Mouse (Mus musculus) retina, embryonic 14.5 days (tissue): ENCODE results near the gene Cdk18.

Source experiments
- DNase-seq: peaks from one replicate; pipeline ENCODE4 v3.0.0-alpha.2; 2015; ENCODE audit warnings: low spot score

The Cdk18 gene

GRCm38 (mm10) chr1:132112426-132112825, 27.1 kb downstream of the Cdk18 start:
- no peak for DNase-seq

GRCm38 (mm10) chr1:132111411-132111810, 28.1 kb downstream of the Cdk18 start:
- no peak for DNase-seq

GRCm38 (mm10) chr1:132109368-132109767, 30.1 kb downstream of the Cdk18 start:
- no peak for DNase-seq

- no peak for DNase-seq
Measured at GRCm38 (mm10) chr1:132104353-132104752, 35.1 kb downstream of the Cdk18 start.

GRCm38 (mm10) chr1:132101953-132102697, 37.4 kb downstream of the Cdk18 start:
- DNase-seq = no peak

GRCm38 (mm10) chr1:132099775-132100174, 39.7 kb downstream of the Cdk18 start:
- DNase-seq = no peak

GRCm38 (mm10) chr1:132099016-132099415, 40.5 kb downstream of the Cdk18 start:
- DNase-seq = no peak

- no peak for DNase-seq
Measured at GRCm38 (mm10) chr1:132098076-132098475, 41.4 kb downstream of the Cdk18 start.

- DNase-seq = no peak
Measured at GRCm38 (mm10) chr1:132095356-132096004, 44.0 kb downstream of the Cdk18 start.

GRCm38 (mm10) chr1:132093269-132093668, 46.2 kb downstream of the Cdk18 start:
- DNase-seq = no peak

- no peak for DNase-seq
Measured at GRCm38 (mm10) chr1:132090266-132090665, 49.2 kb downstream of the Cdk18 start.

- no peak for DNase-seq
Measured at GRCm38 (mm10) chr1:132089767-132090166, 49.7 kb downstream of the Cdk18 start.

GRCm38 (mm10) chr1:132088181-132088671, 51.3 kb downstream of the Cdk18 start:
- no peak for DNase-seq

GRCm38 (mm10) chr1:132085181-132086049, 54.1 kb downstream of the Cdk18 start:
- no peak for DNase-seq

- no peak for DNase-seq
Measured at GRCm38 (mm10) chr1:132078413-132078812, 61.1 kb downstream of the Cdk18 start.

GRCm38 (mm10) chr1:132075576-132075975, 63.9 kb downstream of the Cdk18 start:
- no peak for DNase-seq

GRCm38 (mm10) chr1:132070659-132071058, 68.8 kb downstream of the Cdk18 start:
- DNase-seq = no peak

- no peak for DNase-seq
Measured at GRCm38 (mm10) chr1:132069436-132069835, 70.0 kb downstream of the Cdk18 start.

- peak; percentile 65 for DNase-seq
Measured at GRCm38 (mm10) chr1:132067261-132068255, 71.9 kb downstream of the Cdk18 start, which contains the start of gene Mfsd4a. TSS of gene Mfsd4a (minus strand) at chr1:132068062.

GRCm38 (mm10) chr1:132065475-132066172, 73.9 kb downstream of the Cdk18 start:
- DNase-seq = no peak
